Comparison of ENCODE assay signal across 8 mouse cellular contexts in the genomic region with DNA sequence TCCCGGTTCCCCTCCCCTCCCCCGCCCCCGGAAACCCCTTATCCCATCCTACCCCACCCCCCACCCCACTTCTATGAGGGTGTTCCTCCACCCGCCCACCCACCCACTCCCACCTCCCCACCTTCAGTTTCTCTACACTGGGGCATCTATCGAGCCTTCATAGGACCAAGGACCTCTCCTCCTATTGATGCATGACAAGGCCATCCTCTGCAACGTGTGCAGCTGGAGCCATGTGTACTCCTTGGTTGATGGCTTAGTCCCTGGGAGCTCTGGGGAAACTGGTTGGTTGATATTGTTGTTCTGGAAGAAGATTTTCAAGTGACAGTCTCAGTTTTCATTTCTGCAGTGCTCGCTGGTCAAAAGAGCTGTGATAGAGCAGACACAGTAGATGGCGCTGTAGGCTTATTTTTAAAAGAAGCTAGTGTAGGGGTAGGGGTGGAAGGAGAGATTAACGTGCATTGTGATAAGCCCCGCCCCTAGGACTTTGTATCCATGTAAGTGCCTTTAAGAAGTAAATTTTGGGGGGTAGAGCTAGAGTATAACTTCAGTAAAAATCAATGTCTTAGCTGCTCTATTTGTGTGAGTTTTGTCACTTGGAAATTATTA.
A peak's percentile ranks its signal among the peaks of the same experiment; 100 is the strongest.
DNase-seq lines count a peak whose midpoint lies in the region; ATAC-seq and TF ChIP-seq lines count a peak whose summit lies in the region.

No protein-coding gene starts in this region.

- no peak for TF ChIP-seq EP300 in heart, adult 2 months (IDR thresholded peaks at IDR 0.05; ENCODE audit: insufficient read depth, low read depth, low read length)

- no peak for TF ChIP-seq POLR2A in heart, adult 2 months (IDR thresholded peaks at IDR 0.05; ENCODE audit: insufficient read depth, low read depth, low read length)

- no peak overlapping the region for H3K9ac ChIP-seq in heart, adult 2 months (ENCODE audit: low read depth, low read length)
- no peak overlapping the region for H3K9ac ChIP-seq in midbrain, embryonic 15.5 days
- H3K9ac ChIP-seq in stomach, embryonic 16.5 days (ENCODE audit: low read length): peak overlapping the region; percentile 39; the same call in 1 of the 2 replicates

- H3K36me3 ChIP-seq in heart, adult 2 months (ENCODE audit: control insufficient read depth, insufficient read depth, low read length): no peaks in the 10 kb centered on the region
- H3K36me3 ChIP-seq in midbrain, embryonic 15.5 days (replicated peaks): no peaks in the 10 kb centered on the region
- H3K36me3 ChIP-seq in stomach, embryonic 16.5 days (ENCODE audit: control insufficient read depth, insufficient read depth, low read length): no peaks in the 10 kb centered on the region

- H3K79me2 ChIP-seq in heart, adult 2 months (replicated peaks; ENCODE audit: control insufficient read depth, insufficient read depth, low read length): no peaks in the 10 kb centered on the region

- TF ChIP-seq CTCF in heart, adult 2 months (IDR thresholded peaks at IDR 0.05): peak; percentile 82

- peak; percentile 66; the same call in 1 of the 2 replicates for ATAC-seq in midbrain, embryonic 15.5 days (replicated peaks)
- ATAC-seq in stomach, embryonic 16.5 days (ENCODE audit: insufficient read depth, low FRiP score): peak; percentile 81; the same call in 1 of the 2 replicates

- intact Hi-C loops in heart, adult 2 months (cut with DNase I): loop anchor here (1.0 to 10.0 kb wide), 4 partner anchors 254 to 788 kb away; no protein-coding TSS in a partner anchor
- intact Hi-C loops in left cerebral cortex, postnatal 36 days (cut with DNase I): loop anchor here (2.0 to 5.0 kb wide), 2 partner anchors 254 to 788 kb away; no protein-coding TSS in a partner anchor

- H3K4me3 ChIP-seq in heart, adult 2 months: no peak overlapping the region
- H3K4me3 ChIP-seq in midbrain, embryonic 15.5 days: no peak overlapping the region
- H3K4me3 ChIP-seq in stomach, embryonic 16.5 days (replicated peaks; ENCODE audit: low read length): no peak overlapping the region

- no peak overlapping the region for H3K4me2 ChIP-seq in midbrain, embryonic 15.5 days
- H3K4me2 ChIP-seq in stomach, embryonic 16.5 days (ENCODE audit: low read depth, low read length): no peak overlapping the region

- no peak overlapping the region for H3K27ac ChIP-seq in heart, adult 2 months
- no peak overlapping the region for H3K27ac ChIP-seq in midbrain, embryonic 15.5 days
- H3K27ac ChIP-seq in stomach, embryonic 16.5 days (ENCODE audit: low read length): no peak overlapping the region

- no peaks in the 10 kb centered on the region for H3K9me3 ChIP-seq in midbrain, embryonic 15.5 days
- no peaks in the 10 kb centered on the region for H3K9me3 ChIP-seq in stomach, embryonic 16.5 days (replicated peaks; ENCODE audit: control insufficient read depth, low read length)

- peaks cover 4% of the 10 kb centered on the region for H3K4me1 ChIP-seq in heart, adult 2 months (ENCODE audit: control insufficient read depth, insufficient read depth, low read length)
- H3K4me1 ChIP-seq in midbrain, embryonic 15.5 days: no peaks in the 10 kb centered on the region
- H3K4me1 ChIP-seq in stomach, embryonic 16.5 days (ENCODE audit: control insufficient read depth, insufficient read depth, low read length): peaks cover 12% of the 10 kb centered on the region

- no peaks in the 10 kb centered on the region for H3K27me3 ChIP-seq in heart, adult 2 months (ENCODE audit: control insufficient read depth, insufficient read depth, low read length)
- no peaks in the 10 kb centered on the region for H3K27me3 ChIP-seq in midbrain, embryonic 15.5 days (replicated peaks)
- H3K27me3 ChIP-seq in stomach, embryonic 16.5 days (ENCODE audit: control insufficient read depth, insufficient read depth, low read length): no peaks in the 10 kb centered on the region

- DNase-seq in B cell, adult 2 months: peak; percentile 69 to 74
- peak; percentile 85 for DNase-seq in adipocyte (ENCODE audit: low spot score)
- DNase-seq in embryo, embryonic 10 days (ENCODE audit: low spot score): peak; percentile 88
- peak; percentile 32 to 38 for DNase-seq in heart, adult 2 months
- DNase-seq in kidney, adult 18-20 months: peak; percentile 43
- DNase-seq in left cerebral cortex, postnatal 36 days (ENCODE audit: low spot score in 2 of 2): peak; percentile 17 to 50

- WGBS in heart, adult 2 months: 17% methylated on average over 10 of the region's 10 CpGs
- WGBS in midbrain, embryonic 15.5 days: 14% methylated on average over 10 of the region's 10 CpGs
- 18% methylated on average over 10 of the region's 10 CpGs for WGBS in stomach, embryonic 16.5 days

Comparison
In these comparisons a context has a peak if more than half of its experiments do, and no peak if none do; other contexts are left out.
1. DNase-seq: peak in every context shown above with its lines; median percentile 88 in embryo, embryonic 10 days; 85 in adipocyte; 72 in B cell, adult 2 months; 43 in kidney, adult 18-20 months; 35 in heart, adult 2 months; 34 in left cerebral cortex, postnatal 36 days.